Mouse (Mus musculus): ENCODE data around the gene Smyd2. TPM values are rescaled to one million over a fixed set of nuclear protein-coding genes. Genes with fewer than 3 reads are reported as not detected.
A peak's percentile ranks its signal among the peaks of the same experiment; 100 is the strongest.

The Smyd2 gene
- polyA plus RNA-seq, 1 experiment, result not detected

GRCm38 (mm10) chr1:189910685-189911345, 11.3 kb downstream of the Smyd2 start:
- TF ChIP-seq POLR2A (IDR thresholded peaks at IDR 0.05; ENCODE audit: insufficient read depth, low read depth, low read length) (no peak), CTCF (IDR thresholded peaks at IDR 0.05; ENCODE audit: insufficient read depth, low read depth, low read length) (no peak)
- H3K4me1 ChIP-seq (ENCODE audit: control insufficient read depth, insufficient read depth, low read length), result peaks cover 58% of the 10 kb centered on the region
- WGBS, result 70% methylated on average over 13 of the region's 13 CpGs
- no peak overlapping the region for H3K27ac ChIP-seq (ENCODE audit: insufficient read depth, low read depth, low read length)
- no peak overlapping the region for H3K4me3 ChIP-seq (ENCODE audit: insufficient read depth, low read depth, low read length)

GRCm38 (mm10) chr1:189903169-189903568, 19.0 kb downstream of the Smyd2 start:
- WGBS, result 88% methylated on average over 11 of the region's 11 CpGs
- TF ChIP-seq POLR2A (IDR thresholded peaks at IDR 0.05; ENCODE audit: insufficient read depth, low read depth, low read length) (no peak), CTCF (IDR thresholded peaks at IDR 0.05; ENCODE audit: insufficient read depth, low read depth, low read length) (no peak)
- Histone ChIP-seq H3K27ac (ENCODE audit: insufficient read depth, low read depth, low read length) (no peak overlapping the region), H3K4me1 (ENCODE audit: control insufficient read depth, insufficient read depth, low read length) (peaks cover 35% of the 10 kb centered on the region), H3K4me3 (ENCODE audit: insufficient read depth, low read depth, low read length) (no peak overlapping the region)

GRCm38 (mm10) chr1:189902413-189902812, 19.8 kb downstream of the Smyd2 start:
- WGBS, result 73% methylated on average over 9 of the region's 9 CpGs
- no peak overlapping the region for H3K27ac ChIP-seq (ENCODE audit: insufficient read depth, low read depth, low read length)
- H3K4me3 ChIP-seq (ENCODE audit: insufficient read depth, low read depth, low read length), result no peak overlapping the region
- TF ChIP-seq POLR2A (IDR thresholded peaks at IDR 0.05; ENCODE audit: insufficient read depth, low read depth, low read length), result no peak
- no peak for TF ChIP-seq CTCF (IDR thresholded peaks at IDR 0.05; ENCODE audit: insufficient read depth, low read depth, low read length)
- H3K4me1 ChIP-seq (ENCODE audit: control insufficient read depth, insufficient read depth, low read length), result peaks cover 29% of the 10 kb centered on the region

GRCm38 (mm10) chr1:189899526-189899925, 22.6 kb downstream of the Smyd2 start:
- WGBS, result 91% methylated on average over 6 of the region's 6 CpGs
- peaks cover 23% of the 10 kb centered on the region for H3K4me1 ChIP-seq (ENCODE audit: control insufficient read depth, insufficient read depth, low read length)
- no peak for TF ChIP-seq POLR2A (IDR thresholded peaks at IDR 0.05; ENCODE audit: insufficient read depth, low read depth, low read length)
- TF ChIP-seq CTCF (IDR thresholded peaks at IDR 0.05; ENCODE audit: insufficient read depth, low read depth, low read length), result no peak
- no peak overlapping the region for H3K27ac ChIP-seq (ENCODE audit: insufficient read depth, low read depth, low read length)
- H3K4me3 ChIP-seq (ENCODE audit: insufficient read depth, low read depth, low read length), result no peak overlapping the region

GRCm38 (mm10) chr1:189898708-189899107, 23.5 kb downstream of the Smyd2 start:
- no peak for TF ChIP-seq CTCF (IDR thresholded peaks at IDR 0.05; ENCODE audit: insufficient read depth, low read depth, low read length)
- TF ChIP-seq POLR2A (IDR thresholded peaks at IDR 0.05; ENCODE audit: insufficient read depth, low read depth, low read length), result no peak
- H3K4me3 ChIP-seq (ENCODE audit: insufficient read depth, low read depth, low read length), result no peak overlapping the region
- no peak overlapping the region for H3K27ac ChIP-seq (ENCODE audit: insufficient read depth, low read depth, low read length)
- H3K4me1 ChIP-seq (ENCODE audit: control insufficient read depth, insufficient read depth, low read length), result peaks cover 29% of the 10 kb centered on the region
- WGBS, result 83% methylated on average over 13 of the region's 13 CpGs

- TF ChIP-seq CTCF (IDR thresholded peaks at IDR 0.05; ENCODE audit: insufficient read depth, low read depth, low read length), result no peak
- no peak for TF ChIP-seq POLR2A (IDR thresholded peaks at IDR 0.05; ENCODE audit: insufficient read depth, low read depth, low read length)
- 83% methylated on average over 9 of the region's 9 CpGs for WGBS
- no peak overlapping the region for H3K27ac ChIP-seq (ENCODE audit: insufficient read depth, low read depth, low read length)
- H3K4me3 ChIP-seq (ENCODE audit: insufficient read depth, low read depth, low read length), result no peak overlapping the region
- H3K4me1 ChIP-seq (ENCODE audit: control insufficient read depth, insufficient read depth, low read length), result peaks cover 29% of the 10 kb centered on the region
Measured at GRCm38 (mm10) chr1:189897861-189898260, 24.3 kb downstream of the Smyd2 start.

- 29% methylated on average over 9 of the region's 9 CpGs for WGBS
- no peak for TF ChIP-seq POLR2A (IDR thresholded peaks at IDR 0.05; ENCODE audit: insufficient read depth, low read depth, low read length)
- TF ChIP-seq CTCF (IDR thresholded peaks at IDR 0.05; ENCODE audit: insufficient read depth, low read depth, low read length), result no peak
Measured at GRCm38 (mm10) chr1:189894191-189894590, 28.0 kb downstream of the Smyd2 start.

GRCm38 (mm10) chr1:189888749-189889148, 33.4 kb downstream of the Smyd2 start:
- TF ChIP-seq POLR2A (IDR thresholded peaks at IDR 0.05; ENCODE audit: insufficient read depth, low read depth, low read length) (no peak), CTCF (IDR thresholded peaks at IDR 0.05; ENCODE audit: insufficient read depth, low read depth, low read length) (no peak)
- no peak overlapping the region for H3K4me3 ChIP-seq (ENCODE audit: insufficient read depth, low read depth, low read length)
- no peak overlapping the region for H3K27ac ChIP-seq (ENCODE audit: insufficient read depth, low read depth, low read length)
- peaks cover 10% of the 10 kb centered on the region; the same call in 1 of the 2 replicates for H3K4me1 ChIP-seq (ENCODE audit: control insufficient read depth, insufficient read depth, low read length)
- 80% methylated on average over 10 of the region's 10 CpGs for WGBS

More at GRCm38 (mm10) chr1:189894191-189894590, 28.0 kb downstream of the Smyd2 start:
- H3K4me3 ChIP-seq (ENCODE audit: insufficient read depth, low read depth, low read length), result no peak overlapping the region
- peaks cover 22% of the 10 kb centered on the region for H3K4me1 ChIP-seq (ENCODE audit: control insufficient read depth, insufficient read depth, low read length)
- peak overlapping the region; percentile 86 for H3K27ac ChIP-seq (ENCODE audit: insufficient read depth, low read depth, low read length)

- 29% methylated on average over 7 of the region's 7 CpGs for WGBS
- TF ChIP-seq POLR2A (IDR thresholded peaks at IDR 0.05; ENCODE audit: insufficient read depth, low read depth, low read length), result no peak
- TF ChIP-seq CTCF (IDR thresholded peaks at IDR 0.05; ENCODE audit: insufficient read depth, low read depth, low read length), result peak; percentile 75
- Histone ChIP-seq H3K27ac (ENCODE audit: insufficient read depth, low read depth, low read length) (no peak overlapping the region), H3K4me3 (ENCODE audit: insufficient read depth, low read depth, low read length) (no peak overlapping the region), H3K4me1 (ENCODE audit: control insufficient read depth, insufficient read depth, low read length) (peaks cover 15% of the 10 kb centered on the region)
Measured at GRCm38 (mm10) chr1:189887518-189887917, 34.6 kb downstream of the Smyd2 start.
